Mouse (Mus musculus): ENCODE data around the gene 2310061N02Rik. TPM values are rescaled to one million over a fixed set of nuclear protein-coding genes. Genes with fewer than 3 reads are reported as not detected.
"Not testable (repeated sequence)": the region's sequence is repeated elsewhere in the genome, so short reads cannot be mapped to it uniquely, and the experiment has no call there.

The 2310061N02Rik gene
- not detected in 2 replicates for polyA plus RNA-seq (2014; fragmentation: Nextera tagmentation; extraction: Ambion mirVana)

DNA sequence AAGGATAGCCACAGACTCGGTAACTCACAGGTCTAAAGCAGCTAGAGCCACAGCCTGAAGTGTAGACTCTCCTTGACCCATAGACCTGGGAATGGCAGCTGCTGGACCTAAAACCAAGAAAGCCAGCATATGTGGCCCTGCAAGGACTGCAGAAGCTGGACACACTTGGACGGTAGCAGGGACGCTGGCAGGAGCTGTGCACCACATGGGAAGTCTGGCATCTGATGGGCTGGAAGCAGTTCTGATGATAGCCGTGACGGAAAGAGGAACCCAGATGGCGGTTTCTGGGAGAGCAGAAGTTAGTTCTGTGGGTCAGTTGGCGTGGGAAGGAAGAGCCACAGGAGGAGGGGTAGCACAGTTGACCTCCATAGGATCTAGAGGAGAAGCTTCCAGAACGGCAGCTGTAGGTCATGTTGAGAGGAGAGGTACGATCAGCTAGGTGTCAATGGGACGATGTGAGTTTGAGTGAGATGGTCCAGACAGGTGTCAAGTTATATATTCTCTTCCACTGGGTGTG, at the start of gene 2310061N02Rik:
2310061N02Rik (minus strand) TSS at position 467 of the 517 bp plus-strand sequence.
- Histone ChIP-seq H3K9ac (ENCODE audit: low read length) (no peak within 1 kb of the TSS), H3K4me2 (ENCODE audit: low read depth) (no peak within 1 kb of the TSS), H3K9me3 (ENCODE audit: control insufficient read depth, low read length) (no peaks in the 10 kb centered on the region), H3K36me3 (ENCODE audit: control insufficient read depth, insufficient read depth, low read length) (no peaks in the 10 kb centered on the region), H3K27ac (ENCODE audit: low read depth, low read length) (no peak within 1 kb of the TSS), H3K4me3 (ENCODE audit: low read depth, low read length) (no peak within 1 kb of the TSS), H3K27me3 (ENCODE audit: control insufficient read depth, insufficient read depth, low read length) (no peaks in the 10 kb centered on the region), H3K4me1 (ENCODE audit: control insufficient read depth, insufficient read depth, low read length) (no peaks in the 10 kb centered on the region)
- 89% methylated on average over 10 of the region's 10 CpGs for WGBS
- ATAC-seq (ENCODE audit: insufficient read depth, low FRiP score, low TSS enrichment): no peak
- no peak for DNase-seq (ENCODE audit: low spot score)

GRCm38 (mm10) chr16:88751535-88751934, 43.8 kb upstream of the 2310061N02Rik start, which contains the start of gene Krtap13:
TSS of gene Krtap13 (minus strand) at chr16:88751635.
- H3K36me3 ChIP-seq (ENCODE audit: control insufficient read depth, insufficient read depth, low read length); H3K4me2 ChIP-seq (ENCODE audit: low read depth); DNase-seq (ENCODE audit: low spot score): not testable (repeated sequence)

GRCm38 (mm10) chr16:88747943-88748342, 40.2 kb upstream of the 2310061N02Rik start:
- Histone ChIP-seq H3K36me3 (ENCODE audit: control insufficient read depth, insufficient read depth, low read length) (no peaks in the 10 kb centered on the region), H3K27ac (ENCODE audit: low read depth, low read length) (no peak overlapping the region), H3K9ac (ENCODE audit: low read length) (no peak overlapping the region), H3K27me3 (ENCODE audit: control insufficient read depth, insufficient read depth, low read length) (no peaks in the 10 kb centered on the region), H3K4me1 (ENCODE audit: control insufficient read depth, insufficient read depth, low read length) (no peaks in the 10 kb centered on the region), H3K9me3 (ENCODE audit: control insufficient read depth, low read length) (no peaks in the 10 kb centered on the region), H3K4me2 (ENCODE audit: low read depth) (no peak overlapping the region), H3K4me3 (ENCODE audit: low read depth, low read length) (no peak overlapping the region)
- DNase-seq (ENCODE audit: low spot score): no peak
- ATAC-seq (ENCODE audit: insufficient read depth, low FRiP score, low TSS enrichment): no peak
- 77% methylated on average over 4 of the region's 4 CpGs for whole genome bisulfite sequencing

More at GRCm38 (mm10) chr16:88751535-88751934, 43.8 kb upstream of the 2310061N02Rik start, which contains the start of gene Krtap13:
- ATAC-seq (ENCODE audit: insufficient read depth, low FRiP score, low TSS enrichment); H3K27me3 ChIP-seq (ENCODE audit: control insufficient read depth, insufficient read depth, low read length); H3K9ac ChIP-seq (ENCODE audit: low read length); H3K27ac ChIP-seq (ENCODE audit: low read depth, low read length); H3K9me3 ChIP-seq (ENCODE audit: control insufficient read depth, low read length); H3K4me1 ChIP-seq (ENCODE audit: control insufficient read depth, insufficient read depth, low read length); H3K4me3 ChIP-seq (ENCODE audit: low read depth, low read length): not testable (repeated sequence)
- 76% methylated on average over 3 of the region's 3 CpGs for WGBS

DNA sequence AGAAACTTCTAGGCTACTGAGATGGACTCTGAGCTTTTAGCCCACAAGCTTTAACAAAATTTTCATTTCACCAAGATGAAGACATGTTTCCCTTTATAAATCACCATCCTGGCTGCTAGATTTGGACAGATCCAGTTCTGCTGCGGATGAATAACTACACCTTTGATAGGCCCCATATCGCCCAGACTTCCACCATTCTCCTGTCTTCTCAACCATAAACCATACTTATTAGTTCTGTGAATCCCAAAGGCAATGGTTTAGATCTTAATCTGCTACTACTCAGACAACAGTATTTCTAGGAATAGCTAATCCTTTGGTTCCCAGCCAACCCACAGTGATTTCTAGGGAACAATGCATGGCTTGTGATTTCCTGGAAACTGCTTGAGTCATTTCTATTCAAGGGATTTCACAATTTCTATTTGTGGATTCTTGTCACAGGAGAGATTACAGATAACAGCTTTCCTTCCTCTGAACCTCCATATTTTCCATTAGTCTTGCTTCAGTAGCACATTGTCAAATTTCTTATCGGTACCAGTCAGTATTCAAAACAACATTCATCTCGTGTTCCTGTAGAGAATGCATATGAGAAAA, 37.1 kb upstream of the 2310061N02Rik start:
- Histone ChIP-seq H3K27me3 (ENCODE audit: control insufficient read depth, insufficient read depth, low read length) (no peaks in the 10 kb centered on the region), H3K9ac (ENCODE audit: low read length) (no peak overlapping the region), H3K9me3 (ENCODE audit: control insufficient read depth, low read length) (no peaks in the 10 kb centered on the region), H3K4me3 (ENCODE audit: low read depth, low read length) (no peak overlapping the region), H3K4me2 (ENCODE audit: low read depth) (no peak overlapping the region), H3K4me1 (ENCODE audit: control insufficient read depth, insufficient read depth, low read length) (no peaks in the 10 kb centered on the region), H3K36me3 (ENCODE audit: control insufficient read depth, insufficient read depth, low read length) (no peaks in the 10 kb centered on the region), H3K27ac (ENCODE audit: low read depth, low read length) (no peak overlapping the region)
- ATAC-seq (ENCODE audit: insufficient read depth, low FRiP score, low TSS enrichment): no peak
- no peak for DNase-seq (ENCODE audit: low spot score)
- 92% methylated on average over 4 of the region's 4 CpGs for WGBS

GRCm38 (mm10) chr16:88735391-88735790, 27.6 kb upstream of the 2310061N02Rik start:
- DNase-seq (ENCODE audit: low spot score): no peak
- Histone ChIP-seq H3K27ac (ENCODE audit: low read depth, low read length) (no peak overlapping the region), H3K4me3 (ENCODE audit: low read depth, low read length) (no peak overlapping the region), H3K36me3 (ENCODE audit: control insufficient read depth, insufficient read depth, low read length) (no peaks in the 10 kb centered on the region), H3K4me2 (ENCODE audit: low read depth) (no peak overlapping the region), H3K27me3 (ENCODE audit: control insufficient read depth, insufficient read depth, low read length) (no peaks in the 10 kb centered on the region), H3K4me1 (ENCODE audit: control insufficient read depth, insufficient read depth, low read length) (no peaks in the 10 kb centered on the region), H3K9me3 (ENCODE audit: control insufficient read depth, low read length) (no peaks in the 10 kb centered on the region), H3K9ac (ENCODE audit: low read length) (no peak overlapping the region)
- 77% methylated on average over 2 of the region's 2 CpGs for WGBS
- no peak for ATAC-seq (ENCODE audit: insufficient read depth, low FRiP score, low TSS enrichment)

DNA sequence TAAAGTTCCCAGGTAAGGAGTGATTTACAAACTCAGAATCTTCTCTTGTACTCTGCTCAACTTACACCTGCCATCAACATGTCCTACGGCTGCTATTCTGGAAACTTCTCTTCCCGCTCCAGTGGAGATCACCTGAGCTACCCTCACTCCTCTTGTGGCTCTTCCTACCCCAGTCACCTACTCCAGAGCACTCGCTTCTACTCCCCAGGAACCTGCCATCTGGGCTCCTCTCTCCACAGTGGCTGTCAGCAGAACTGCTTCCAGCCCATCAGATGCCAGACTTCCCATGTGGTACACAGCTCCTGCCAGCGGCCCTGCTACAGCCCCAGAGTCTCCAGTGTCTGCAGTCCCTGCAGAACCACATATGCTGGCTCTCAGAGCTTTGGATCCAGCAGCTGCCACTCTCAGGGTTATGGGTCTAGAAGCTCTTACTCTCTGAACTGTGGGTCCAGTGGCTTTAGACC, 21.1 kb upstream of the 2310061N02Rik start, which contains the start of gene Krtap13-1:
Krtap13-1 (plus strand) TSS at position 51 of the 464 bp plus-strand sequence.
- H3K4me2 ChIP-seq (ENCODE audit: low read depth): no peak within 1 kb of the TSS

DNA sequence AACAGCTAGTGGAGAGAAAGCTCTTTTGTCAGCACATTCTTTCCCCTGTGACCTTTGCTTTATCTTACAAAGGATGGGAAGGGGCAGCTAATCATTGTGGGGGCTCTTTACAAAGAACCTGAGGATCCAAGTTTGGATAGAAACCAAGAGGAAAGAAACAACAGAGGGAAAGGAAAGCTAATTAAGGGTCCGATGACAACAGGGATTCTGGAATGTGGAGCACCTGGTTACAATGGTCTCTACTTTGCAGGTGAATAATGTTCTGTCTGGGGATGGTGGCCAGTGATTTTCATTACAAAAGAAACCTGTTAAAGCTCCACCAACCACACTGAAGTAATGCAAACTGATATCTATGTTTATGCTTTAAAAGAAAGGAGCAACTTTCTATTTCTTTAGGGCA, 12.3 kb upstream of the 2310061N02Rik start:
- DNase-seq (ENCODE audit: low spot score) (no peak), ATAC-seq (ENCODE audit: insufficient read depth, low FRiP score, low TSS enrichment) (no peak)
- H3K27me3 ChIP-seq (ENCODE audit: control insufficient read depth, insufficient read depth, low read length): no peaks in the 10 kb centered on the region
- H3K4me2 ChIP-seq (ENCODE audit: low read depth): no peak overlapping the region
- WGBS: 26% methylated on average over 1 of the region's 1 CpGs
- H3K9me3 ChIP-seq (ENCODE audit: control insufficient read depth, low read length): no peaks in the 10 kb centered on the region
- H3K9ac ChIP-seq (ENCODE audit: low read length): no peak overlapping the region
- H3K36me3 ChIP-seq (ENCODE audit: control insufficient read depth, insufficient read depth, low read length): no peaks in the 10 kb centered on the region
- no peak overlapping the region for H3K4me3 ChIP-seq (ENCODE audit: low read depth, low read length)
- no peaks in the 10 kb centered on the region for H3K4me1 ChIP-seq (ENCODE audit: control insufficient read depth, insufficient read depth, low read length)
- no peak overlapping the region for H3K27ac ChIP-seq (ENCODE audit: low read depth, low read length)

More for the DNA sequence above, 21.1 kb upstream of the 2310061N02Rik start, which contains the start of gene Krtap13-1:
- H3K36me3 ChIP-seq (ENCODE audit: control insufficient read depth, insufficient read depth, low read length): no peaks in the 10 kb centered on the region
- 90% methylated on average over 4 of the region's 4 CpGs for WGBS
- no peaks in the 10 kb centered on the region for H3K27me3 ChIP-seq (ENCODE audit: control insufficient read depth, insufficient read depth, low read length)
- no peak within 1 kb of the TSS for H3K9ac ChIP-seq (ENCODE audit: low read length)
- no peaks in the 10 kb centered on the region for H3K4me1 ChIP-seq (ENCODE audit: control insufficient read depth, insufficient read depth, low read length)
- DNase-seq (ENCODE audit: low spot score) (no peak), ATAC-seq (ENCODE audit: insufficient read depth, low FRiP score, low TSS enrichment) (no peak)
- no peak within 1 kb of the TSS for H3K4me3 ChIP-seq (ENCODE audit: low read depth, low read length)
- no peaks in the 10 kb centered on the region for H3K9me3 ChIP-seq (ENCODE audit: control insufficient read depth, low read length)
- H3K27ac ChIP-seq (ENCODE audit: low read depth, low read length): no peak within 1 kb of the TSS

GRCm38 (mm10) chr16:88716549-88716948, 8.8 kb upstream of the 2310061N02Rik start:
- DNase-seq (ENCODE audit: low spot score) (no peak), ATAC-seq (ENCODE audit: insufficient read depth, low FRiP score, low TSS enrichment) (no peak)
- no peaks in the 10 kb centered on the region for H3K27me3 ChIP-seq (ENCODE audit: control insufficient read depth, insufficient read depth, low read length)
- no peak overlapping the region for H3K27ac ChIP-seq (ENCODE audit: low read depth, low read length)
- H3K4me1 ChIP-seq (ENCODE audit: control insufficient read depth, insufficient read depth, low read length): no peaks in the 10 kb centered on the region
- H3K36me3 ChIP-seq (ENCODE audit: control insufficient read depth, insufficient read depth, low read length): no peaks in the 10 kb centered on the region
- H3K9me3 ChIP-seq (ENCODE audit: control insufficient read depth, low read length): no peaks in the 10 kb centered on the region
- H3K4me2 ChIP-seq (ENCODE audit: low read depth): no peak overlapping the region
- no peak overlapping the region for H3K9ac ChIP-seq (ENCODE audit: low read length)
- H3K4me3 ChIP-seq (ENCODE audit: low read depth, low read length): no peak overlapping the region

- ATAC-seq (ENCODE audit: insufficient read depth, low FRiP score, low TSS enrichment) (no peak), DNase-seq (ENCODE audit: low spot score) (no peak)
- no peak overlapping the region for H3K4me3 ChIP-seq (ENCODE audit: low read depth, low read length)
- no peaks in the 10 kb centered on the region for H3K27me3 ChIP-seq (ENCODE audit: control insufficient read depth, insufficient read depth, low read length)
- H3K27ac ChIP-seq (ENCODE audit: low read depth, low read length): no peak overlapping the region
- no peaks in the 10 kb centered on the region for H3K36me3 ChIP-seq (ENCODE audit: control insufficient read depth, insufficient read depth, low read length)
- H3K4me1 ChIP-seq (ENCODE audit: control insufficient read depth, insufficient read depth, low read length): no peaks in the 10 kb centered on the region
- H3K9ac ChIP-seq (ENCODE audit: low read length): no peak overlapping the region
- no peak overlapping the region for H3K4me2 ChIP-seq (ENCODE audit: low read depth)
- H3K9me3 ChIP-seq (ENCODE audit: control insufficient read depth, low read length): no peaks in the 10 kb centered on the region
- WGBS: 91% methylated on average over 6 of the region's 6 CpGs
Measured at GRCm38 (mm10) chr16:88711245-88711644, 3.5 kb upstream of the 2310061N02Rik start.

Data from neural tube, embryonic 11.5 days (tissue).